Mouse (Mus musculus) bone marrow macrophage, adult 2 months (primary cell): ENCODE data around the gene Sesn3.

Experiments
- CTCF ChIP-seq: IDR thresholded peaks from 2 replicates; pipeline ENCODE4 v1.5.1; 2012; ENCODE audit warnings: low read depth, mild to moderate bottlenecking, low read length, moderate library complexity
- POLR2A ChIP-seq: IDR thresholded peaks from 2 replicates; pipeline ENCODE4 v1.6.1; 2012; ENCODE audit warnings: mild to moderate bottlenecking, low read depth, low read length, borderline replicate concordance

- TF ChIP-seq CTCF, result no peak
- no peak for TF ChIP-seq POLR2A
Observed at GRCm38 (mm10) chr9:14235286-14235685, 39.6 kb upstream of the Sesn3 start.
